Mouse (Mus musculus): ENCODE data around the gene Gpr137b. TPM values are rescaled to one million over a fixed set of nuclear protein-coding genes. Genes with fewer than 3 reads are reported as not detected.
"Not testable (repeated sequence)": the region's sequence is repeated elsewhere in the genome, so short reads cannot be mapped to it uniquely, and the experiment has no call there.

Gene Gpr137b
- polyA plus RNA-seq (2015; fragmentation: Nextera tagmentation; extraction: Ambion mirVana) = 4.8 and 5.7 TPM in 2 replicates

- WGBS = 1% methylated on average over 36 of the region's 78 CpGs
- not testable (repeated sequence) for H3K4me1 ChIP-seq (replicated peaks; ENCODE audit: control insufficient read depth, insufficient read depth)
- DNase-seq (ENCODE audit: low spot score) = peak; percentile 68
These were observed at the start of gene Gpr137b for GRCm38 (mm10) chr13:13393228-13394095. Gpr137b (minus strand) TSS chr13:13394014.

GRCm38 (mm10) chr13:13438112-13438953 is 44.5 kb upstream of the Gpr137b start:
- not testable (repeated sequence) for H3K9me3 ChIP-seq (ENCODE audit: control insufficient read depth, low read length)
- ATAC-seq (ENCODE audit: low FRiP score, low TSS enrichment) = peak; percentile 75
- DNase-seq (ENCODE audit: low spot score) = peak; percentile 18

More at GRCm38 (mm10) chr13:13393228-13394095, at the start of gene Gpr137b:
- H3K9ac ChIP-seq (ENCODE audit: low read length); H3K36me3 ChIP-seq (ENCODE audit: control insufficient read depth, insufficient read depth, low read length); H3K9me3 ChIP-seq (ENCODE audit: control insufficient read depth, low read length); H3K27me3 ChIP-seq (ENCODE audit: control insufficient read depth, insufficient read depth, low read length); H3K27ac ChIP-seq (replicated peaks): not testable (repeated sequence)
- ATAC-seq (ENCODE audit: low FRiP score, low TSS enrichment) = peak; percentile 92
- peak within 1 kb of the TSS; percentile 47 for H3K4me2 ChIP-seq (replicated peaks; ENCODE audit: low read depth)
- H3K4me3 ChIP-seq (ENCODE audit: low read depth, low read length) = peak within 1 kb of the TSS; percentile 22

GRCm38 (mm10) chr13:13437460-13438015 is 43.7 kb upstream of the Gpr137b start, which contains the start of gene Nid1:
Nid1 (plus strand) TSS chr13:13437551.
- not testable (repeated sequence) for H3K4me2 ChIP-seq (replicated peaks; ENCODE audit: low read depth); H3K36me3 ChIP-seq (ENCODE audit: control insufficient read depth, insufficient read depth, low read length); H3K9me3 ChIP-seq (ENCODE audit: control insufficient read depth, low read length); H3K9ac ChIP-seq (ENCODE audit: low read length); H3K27me3 ChIP-seq (ENCODE audit: control insufficient read depth, insufficient read depth, low read length); H3K27ac ChIP-seq (replicated peaks); H3K4me1 ChIP-seq (replicated peaks; ENCODE audit: control insufficient read depth, insufficient read depth)
- 2% methylated on average over 17 of the region's 39 CpGs for WGBS
- H3K4me3 ChIP-seq (ENCODE audit: low read depth, low read length) = peak within 1 kb of the TSS; percentile 21
- DNase-seq (ENCODE audit: low spot score) (peak; percentile 14), ATAC-seq (ENCODE audit: low FRiP score, low TSS enrichment) (peak; percentile 84)

More at GRCm38 (mm10) chr13:13438112-13438953, 44.5 kb upstream of the Gpr137b start:
- not testable (repeated sequence) for H3K9ac ChIP-seq (ENCODE audit: low read length); H3K27me3 ChIP-seq (ENCODE audit: control insufficient read depth, insufficient read depth, low read length); H3K27ac ChIP-seq (replicated peaks); H3K4me1 ChIP-seq (replicated peaks; ENCODE audit: control insufficient read depth, insufficient read depth); H3K36me3 ChIP-seq (ENCODE audit: control insufficient read depth, insufficient read depth, low read length)
- Histone ChIP-seq H3K4me2 (replicated peaks; ENCODE audit: low read depth) (peak overlapping the region; percentile 34), H3K4me3 (ENCODE audit: low read depth, low read length) (peak overlapping the region; percentile 20)
- WGBS = 4% methylated on average over 13 of the region's 28 CpGs

GRCm38 (mm10) chr13:13436161-13436560 is 42.3 kb upstream of the Gpr137b start:
- H3K36me3 ChIP-seq (ENCODE audit: control insufficient read depth, insufficient read depth, low read length); H3K9ac ChIP-seq (ENCODE audit: low read length); H3K4me3 ChIP-seq (ENCODE audit: low read depth, low read length); H3K4me1 ChIP-seq (replicated peaks; ENCODE audit: control insufficient read depth, insufficient read depth); H3K27ac ChIP-seq (replicated peaks); DNase-seq (ENCODE audit: low spot score); H3K9me3 ChIP-seq (ENCODE audit: control insufficient read depth, low read length); H3K27me3 ChIP-seq (ENCODE audit: control insufficient read depth, insufficient read depth, low read length); ATAC-seq (ENCODE audit: low FRiP score, low TSS enrichment); H3K4me2 ChIP-seq (replicated peaks; ENCODE audit: low read depth): not testable (repeated sequence)
- WGBS = 69% methylated on average over 3 of the region's 7 CpGs

GRCm38 (mm10) chr13:13423301-13423700 is 29.5 kb upstream of the Gpr137b start:
- ATAC-seq (ENCODE audit: low FRiP score, low TSS enrichment); H3K9ac ChIP-seq (ENCODE audit: low read length); H3K27ac ChIP-seq (replicated peaks); DNase-seq (ENCODE audit: low spot score); H3K27me3 ChIP-seq (ENCODE audit: control insufficient read depth, insufficient read depth, low read length); H3K4me3 ChIP-seq (ENCODE audit: low read depth, low read length); H3K4me2 ChIP-seq (replicated peaks; ENCODE audit: low read depth); H3K9me3 ChIP-seq (ENCODE audit: control insufficient read depth, low read length); H3K36me3 ChIP-seq (ENCODE audit: control insufficient read depth, insufficient read depth, low read length); H3K4me1 ChIP-seq (replicated peaks; ENCODE audit: control insufficient read depth, insufficient read depth): not testable (repeated sequence)
- 40% methylated on average over 1 of the region's 5 CpGs for WGBS

GRCm38 (mm10) chr13:13418859-13419258 is 25.0 kb upstream of the Gpr137b start:
- WGBS = 89% methylated on average over 6 of the region's 12 CpGs
- DNase-seq (ENCODE audit: low spot score); H3K27me3 ChIP-seq (ENCODE audit: control insufficient read depth, insufficient read depth, low read length); H3K4me3 ChIP-seq (ENCODE audit: low read depth, low read length); H3K4me1 ChIP-seq (replicated peaks; ENCODE audit: control insufficient read depth, insufficient read depth); ATAC-seq (ENCODE audit: low FRiP score, low TSS enrichment); H3K9ac ChIP-seq (ENCODE audit: low read length); H3K36me3 ChIP-seq (ENCODE audit: control insufficient read depth, insufficient read depth, low read length); H3K27ac ChIP-seq (replicated peaks); H3K4me2 ChIP-seq (replicated peaks; ENCODE audit: low read depth); H3K9me3 ChIP-seq (ENCODE audit: control insufficient read depth, low read length): not testable (repeated sequence)
- peak; percentile 35; the same call in 1 of the 2 replicates for TF ChIP-seq CTCF (IDR thresholded peaks at IDR 0.05; ENCODE audit: low read depth)

GRCm38 (mm10) chr13:13416007-13416337 is 22.2 kb upstream of the Gpr137b start:
- not testable (repeated sequence) for H3K36me3 ChIP-seq (ENCODE audit: control insufficient read depth, insufficient read depth, low read length); H3K27me3 ChIP-seq (ENCODE audit: control insufficient read depth, insufficient read depth, low read length); H3K4me2 ChIP-seq (replicated peaks; ENCODE audit: low read depth); H3K9me3 ChIP-seq (ENCODE audit: control insufficient read depth, low read length); H3K4me1 ChIP-seq (replicated peaks; ENCODE audit: control insufficient read depth, insufficient read depth); DNase-seq (ENCODE audit: low spot score); H3K9ac ChIP-seq (ENCODE audit: low read length); H3K4me3 ChIP-seq (ENCODE audit: low read depth, low read length); H3K27ac ChIP-seq (replicated peaks)
- WGBS = 61% methylated on average over 2 of the region's 4 CpGs
- peak; percentile 63 for ATAC-seq (ENCODE audit: low FRiP score, low TSS enrichment)

Measured in stomach, postnatal 0 days (tissue).